8 mouse cellular contexts compared by ENCODE assay signal in the genomic region with DNA sequence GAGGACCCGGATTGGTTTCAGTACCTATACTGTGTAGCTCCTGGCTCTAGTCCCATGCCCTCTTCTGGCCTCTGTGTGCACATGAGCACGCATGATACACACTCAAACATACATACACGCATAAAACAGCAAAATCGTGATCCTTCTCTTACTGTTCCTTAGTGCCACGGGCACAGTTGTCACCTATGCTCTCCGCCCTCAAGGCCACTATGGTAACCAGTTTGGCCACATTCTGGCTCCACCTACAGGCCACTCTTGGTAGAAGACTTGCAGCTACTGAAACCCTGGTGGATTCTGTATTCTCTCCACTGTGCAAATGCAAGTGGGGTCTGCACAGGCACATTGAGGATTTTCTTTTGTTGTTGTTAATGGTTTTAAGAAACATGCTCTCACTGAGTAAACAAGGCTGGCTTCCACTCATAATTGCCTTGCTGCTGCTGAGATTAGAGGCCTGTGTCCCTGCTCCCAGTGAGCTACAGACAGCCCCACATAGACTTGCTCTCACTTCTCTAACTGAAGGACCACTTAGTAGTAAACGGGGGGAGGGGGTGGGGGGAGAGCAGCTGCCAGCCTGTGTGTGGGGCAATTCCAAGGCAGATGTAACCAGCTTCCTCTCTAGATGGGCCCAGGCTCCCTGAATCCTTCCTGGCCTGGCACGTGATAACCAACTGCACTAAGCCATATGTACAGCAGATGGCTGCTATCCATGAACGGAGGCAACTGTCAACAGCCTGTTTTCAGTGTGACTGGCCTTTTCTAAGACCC. TPM values are rescaled to one million over a fixed set of nuclear protein-coding genes. Genes with fewer than 3 reads are reported as not detected.
DNase-seq lines count a peak whose midpoint lies in the region.
"Had no signal": no experiment of that assay in that cellular context is flagged by ENCODE, and none has a peak within 500 bp of the region (broad histone marks: within the 10 kb centered on the region; RNA-seq: fewer than 3 reads in every experiment).

No protein-coding gene starts in this region.

- H3K9me3 ChIP-seq in megakaryocyte, embryonic 14.5 days: no peaks in the 10 kb centered on the region

- H3K36me3 ChIP-seq in megakaryocyte, embryonic 14.5 days (replicated peaks; ENCODE audit: low read length): peaks cover 45% of the 10 kb centered on the region

- H3K27me3 ChIP-seq in megakaryocyte, embryonic 14.5 days (replicated peaks): peaks cover 2% of the 10 kb centered on the region

- DNase-seq in adipocyte (ENCODE audit: low spot score): peak; percentile 76
- peak; percentile 70 for DNase-seq in cerebellum, adult 9-11 months
- peak; percentile 78 to 80 for DNase-seq in frontal cortex, postnatal 36 days (ENCODE audit: low spot score in 2 of 2)
- peak; percentile 81 for DNase-seq in induced T-regulatory cell, adult 2 months (ENCODE audit: low read depth)
- DNase-seq in left cerebral cortex, postnatal 14 days (ENCODE audit: low spot score in 2 of 2): peak; percentile 76 to 82
- DNase-seq in right cerebral cortex, postnatal 10 days (ENCODE audit: low spot score in 2 of 2): peak; percentile 71 to 78

- intact Hi-C loops in left cerebral cortex, postnatal 14 days (cut with DNase I): loop anchor here (5.0 kb wide), 1 partner anchor 51 kb away; the partner anchor contains the start of gene Ppp1r13b

- H3K4me1 ChIP-seq in megakaryocyte, embryonic 14.5 days: peaks cover 31% of the 10 kb centered on the region

- peak overlapping the region; percentile 82 for H3K4me3 ChIP-seq in megakaryocyte, embryonic 14.5 days (replicated peaks)

RNA-seq across cellular contexts. Expression of gene Atp5mpl, which starts 8.5 kb away (rescaled TPM):
- total RNA-seq in left cerebral cortex, postnatal 14 days (2021): 100 to 1,000 TPM; 411 to 446 TPM
- polyA plus RNA-seq in megakaryocyte, embryonic 14.5 days (2012; ENCODE audit: insufficient read depth, low replicate concordance): 15.5 TPM in 1 of 2 replicates, not detected in the other

RNA-seq across cellular contexts. Expression of gene Tdrd9, which starts 13.1 kb away (rescaled TPM):
- total RNA-seq in left cerebral cortex, postnatal 14 days (2021): under 1 TPM; 0.13 to 0.55 TPM
- polyA plus RNA-seq in megakaryocyte, embryonic 14.5 days (2012; ENCODE audit: insufficient read depth, low replicate concordance): 0.30 TPM in 1 of 2 replicates, not detected in the other
- polyA plus RNA-seq: macrophage had no signal

RNA-seq across cellular contexts. Expression of gene Rd3l, which starts 22.8 kb away (rescaled TPM):
- total RNA-seq in left cerebral cortex, postnatal 14 days (2021): not detected
- polyA plus RNA-seq in megakaryocyte, embryonic 14.5 days (2012; ENCODE audit: insufficient read depth, low replicate concordance): not detected in 2 replicates
- polyA plus RNA-seq: macrophage had no signal

RNA-seq across cellular contexts. Expression of gene Ppp1r13b, which starts 50.4 kb away (rescaled TPM):
- total RNA-seq in left cerebral cortex, postnatal 14 days (2021): 10 to 100 TPM; 61.2 to 64.4 TPM
- polyA plus RNA-seq in megakaryocyte, embryonic 14.5 days (2012; ENCODE audit: insufficient read depth, low replicate concordance): 15.6 and 22.6 TPM in 2 replicates

Comparison
In these comparisons a context has a peak if more than half of its experiments do, and no peak if none do; other contexts are left out.
1. Peak in every context shown above with its lines: DNase-seq and H3K4me3 ChIP-seq.